Mouse (Mus musculus) activated CD4-positive, CD25-positive, alpha-beta regulatory T cell, adult 4 months (primary cell): ENCODE measurements around the gene Cadm1. TPM values are rescaled to one million over a fixed set of nuclear protein-coding genes. Genes with fewer than 3 reads are reported as not detected.

Experiments used
- ATAC-seq: one replicate; pipeline ENCODE4 v1.8.0; 2017
- polyA plus RNA-seq, 2 experiments: library from polyadenylated mRNA; unstranded; fragments of 100-300 nt; shearing (Covaris generic); gene quantifications; one replicate each; pipeline ENCODE4 v1.2.1; 2017

Cadm1 gene
- polyA plus RNA-seq, 2 experiments from 2014 or later: 0.12 to 0.36 TPM

DNA sequence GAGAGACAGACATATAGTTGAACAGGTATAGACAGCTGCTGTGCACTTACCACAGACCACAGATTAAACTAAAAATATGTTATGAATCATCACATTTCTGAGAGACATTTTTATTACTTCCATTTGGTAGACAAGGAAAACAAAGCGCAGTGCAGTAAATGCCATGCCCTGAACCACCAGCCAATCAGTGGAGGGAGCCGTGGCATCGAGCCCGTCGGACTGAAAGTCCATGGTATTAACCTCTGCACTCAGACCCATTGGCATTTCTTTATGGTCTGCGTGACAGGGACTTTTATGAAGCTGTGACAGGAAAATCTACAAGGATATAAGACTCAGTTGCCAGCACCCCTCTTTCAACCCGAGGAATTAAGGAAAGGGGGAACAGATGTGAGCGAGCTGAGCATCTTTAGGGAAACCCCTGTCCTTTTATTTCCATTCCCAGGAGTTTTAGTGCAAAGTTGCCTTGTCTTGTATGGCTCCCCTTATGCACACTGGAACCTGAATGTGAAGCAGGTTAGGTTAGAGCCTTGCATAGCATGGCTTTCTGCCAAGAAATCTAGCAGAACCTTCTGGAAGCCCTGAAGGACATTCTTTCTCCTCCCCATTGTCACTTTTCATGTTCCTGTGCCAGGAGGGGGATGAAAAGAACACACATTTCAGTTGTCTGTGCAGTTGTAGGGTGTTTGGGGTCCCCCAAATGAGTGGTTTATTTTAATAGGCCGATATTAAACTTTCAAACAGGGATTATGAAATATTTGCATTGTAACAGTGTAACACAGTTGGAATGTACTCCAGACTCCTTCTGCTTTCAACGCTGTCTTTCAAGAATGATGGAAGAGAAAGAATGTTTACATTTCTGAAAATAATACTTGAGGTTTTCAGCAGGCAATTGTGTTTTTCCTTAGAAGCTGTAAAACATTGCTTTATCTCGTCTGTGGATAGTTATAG, 145.1 kb downstream of the Cadm1 start:
- ATAC-seq: no peak

DNA sequence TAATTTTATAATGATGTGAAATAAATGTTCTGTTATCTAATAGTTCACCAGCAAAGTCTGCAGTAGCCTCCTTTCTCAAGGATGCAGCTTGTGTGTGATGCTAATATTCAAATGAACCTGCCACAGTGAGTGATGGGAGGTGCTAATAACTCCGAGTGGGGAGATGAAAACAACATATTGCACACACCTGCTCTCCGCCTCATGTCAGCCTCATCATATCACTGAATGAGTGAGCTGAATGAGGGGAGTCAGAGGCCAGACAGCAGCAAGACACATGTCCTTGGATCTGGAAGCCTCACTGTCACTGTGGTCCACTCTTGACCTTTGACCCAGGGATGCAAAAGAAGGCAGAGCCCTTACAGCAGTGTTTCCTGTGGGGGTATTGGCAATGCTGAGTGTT, 156.9 kb downstream of the Cadm1 start:
- no peak for ATAC-seq

GRCm38 (mm10) chr9:47687604-47688003, 157.6 kb downstream of the Cadm1 start:
- no peak for ATAC-seq

GRCm38 (mm10) chr9:47688297-47688696, 158.3 kb downstream of the Cadm1 start:
- ATAC-seq: no peak

DNA sequence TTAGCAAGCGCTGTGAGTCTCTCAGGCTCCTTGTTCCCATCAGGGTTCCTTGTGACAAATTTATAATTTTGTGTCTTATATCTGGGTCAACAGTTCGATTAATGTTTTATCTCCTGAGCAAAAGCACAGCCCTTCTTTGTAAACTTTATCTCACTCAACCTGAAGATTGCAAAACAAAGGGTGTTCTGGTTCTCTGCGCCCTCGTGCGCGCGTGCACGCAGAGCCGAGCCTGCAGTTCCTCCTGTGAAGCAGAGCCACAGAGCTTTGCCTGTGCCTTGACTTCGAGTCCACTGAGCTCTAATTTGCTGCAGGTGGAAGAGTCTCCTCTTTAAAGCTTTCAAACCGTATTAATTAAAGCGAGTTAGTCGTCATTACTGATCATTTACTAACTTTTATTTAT, 162.9 kb downstream of the Cadm1 start:
- ATAC-seq: no peak

DNA sequence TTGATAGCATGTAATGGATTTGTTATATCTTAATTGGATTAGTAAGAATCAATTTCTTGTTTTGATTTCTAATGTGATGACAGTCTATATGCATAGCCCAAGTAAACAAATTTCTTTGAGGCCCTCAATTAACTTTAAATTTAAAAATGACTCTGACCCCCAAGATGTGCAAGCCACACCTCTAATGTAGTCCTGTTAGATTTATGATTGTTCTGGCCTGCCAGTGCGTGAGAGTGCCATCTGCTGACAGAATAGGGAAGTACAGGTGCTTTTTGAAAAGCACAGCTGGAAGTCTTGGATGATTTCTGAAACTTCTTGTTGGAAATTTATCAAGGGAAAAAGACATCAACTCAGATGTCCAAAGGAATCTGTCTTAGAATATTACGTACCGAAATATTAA, 169.1 kb downstream of the Cadm1 start:
- ATAC-seq: no peak

DNA sequence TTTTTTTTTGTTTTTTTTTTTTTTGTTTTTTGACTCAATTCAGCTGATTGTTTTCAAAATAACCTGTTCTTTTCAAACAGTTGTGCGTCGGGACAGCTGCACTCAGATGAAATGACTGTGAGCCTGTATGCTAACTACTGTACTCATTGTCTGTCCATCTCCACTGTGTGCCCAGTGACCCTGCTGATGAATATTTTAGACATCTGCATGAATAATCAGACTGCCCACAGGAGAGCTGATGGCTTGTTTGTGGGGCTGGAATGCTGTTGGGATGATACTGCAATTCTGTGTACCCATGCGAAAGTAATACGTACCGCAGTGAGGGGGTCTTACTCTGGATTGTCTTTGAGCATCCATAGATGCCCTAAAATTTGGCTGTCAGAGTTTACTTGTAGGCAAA, 170.0 kb downstream of the Cadm1 start:
- no peak for ATAC-seq

DNA sequence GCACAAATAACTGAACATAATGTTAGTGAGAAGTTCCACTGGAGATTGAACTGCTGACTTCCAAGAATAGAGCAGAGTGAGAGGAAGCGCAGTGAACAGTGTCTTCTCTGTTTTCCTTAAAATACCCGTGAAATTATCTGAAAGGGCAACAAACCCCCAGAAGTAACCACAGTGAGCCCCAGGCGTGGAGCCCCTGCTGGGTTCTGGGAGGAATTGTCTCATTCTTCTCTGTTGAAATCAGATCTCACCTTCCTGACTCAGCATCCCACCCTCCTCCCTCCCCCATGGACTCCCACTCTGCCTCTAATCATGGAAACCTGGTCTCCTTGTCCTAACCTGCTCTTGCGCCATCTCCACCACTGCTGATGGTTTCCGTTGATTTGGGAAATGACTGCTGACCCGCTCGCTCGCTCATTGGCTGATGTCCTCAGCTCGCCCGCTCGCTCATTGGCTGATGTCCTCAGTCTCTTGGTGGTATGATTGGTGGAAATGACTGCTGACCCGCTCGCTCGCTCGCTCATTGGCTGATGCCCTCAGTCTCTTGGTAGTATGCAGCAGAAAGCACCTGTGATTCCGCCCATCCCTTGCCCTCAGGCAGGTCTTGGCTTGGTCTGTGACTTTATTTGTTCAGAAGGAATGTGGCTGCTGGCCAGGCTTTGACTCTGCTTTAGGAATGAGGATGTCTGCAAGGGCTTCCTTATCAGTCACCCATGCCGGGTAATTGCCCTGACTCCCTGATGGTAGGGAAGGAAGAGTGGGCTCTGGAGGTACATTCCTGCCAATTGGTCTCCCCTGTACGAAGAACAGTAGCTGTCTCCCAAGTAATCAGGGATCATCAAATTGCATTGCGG, 173.3 kb downstream of the Cadm1 start:
- ATAC-seq: no peak

DNA sequence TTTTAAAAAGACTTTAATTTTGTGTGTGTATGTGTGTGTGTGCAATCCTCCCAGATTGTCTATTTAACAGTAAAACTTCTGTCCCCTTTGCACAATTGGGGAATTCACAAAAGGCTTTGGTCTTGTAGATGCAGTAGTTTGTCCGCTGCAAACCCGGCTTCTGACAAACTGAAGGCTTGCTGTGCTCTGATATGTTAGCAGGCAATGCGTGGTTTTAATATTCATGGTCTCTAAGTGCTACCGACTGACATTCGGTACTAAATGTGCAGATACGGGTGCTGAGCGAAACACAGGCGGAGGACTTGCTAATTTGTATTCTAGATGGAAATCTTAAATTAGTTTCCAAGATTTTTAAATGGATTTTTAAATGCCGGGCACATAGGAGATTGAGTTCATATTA, 176.4 kb downstream of the Cadm1 start:
- no peak for ATAC-seq

DNA sequence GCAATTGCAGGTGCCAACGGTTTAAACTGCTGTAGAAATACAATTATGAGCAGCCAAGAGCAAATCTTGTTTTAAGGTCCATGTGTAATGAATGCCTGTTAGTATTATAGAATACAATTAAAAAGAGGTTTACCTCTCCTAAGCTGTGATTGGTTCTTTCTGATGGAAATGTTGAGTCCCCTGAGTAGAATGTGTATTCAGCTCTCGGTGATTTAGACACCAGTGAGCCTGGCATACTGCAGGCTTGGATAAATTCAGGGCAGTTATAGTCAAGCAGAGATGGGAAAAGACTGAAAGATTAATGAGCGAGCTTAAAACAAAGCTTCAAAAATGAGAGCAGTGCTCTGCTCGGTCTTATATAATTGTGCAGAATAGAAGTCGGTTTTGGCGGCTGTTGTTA, 177.4 kb downstream of the Cadm1 start:
- no peak for ATAC-seq

DNA sequence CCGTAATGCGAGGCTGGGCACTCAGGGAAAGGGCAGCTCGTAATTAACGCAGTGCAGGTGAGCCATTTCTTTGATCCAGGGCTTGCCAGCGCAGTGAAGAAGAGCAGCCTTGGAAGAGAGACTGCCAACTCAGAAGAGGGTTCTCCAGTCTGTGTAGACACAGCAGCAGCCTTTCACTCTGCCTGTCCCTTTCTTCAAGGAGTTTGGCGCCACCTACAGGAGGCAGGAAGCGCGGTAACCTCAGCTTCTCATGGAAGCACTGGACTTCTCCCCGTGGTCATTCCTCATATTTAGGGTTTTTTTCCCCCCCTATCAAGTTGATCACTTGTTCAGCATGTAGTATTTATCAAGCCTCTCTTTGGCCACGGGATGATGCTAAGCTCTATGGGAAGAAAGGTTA, 178.3 kb downstream of the Cadm1 start:
- ATAC-seq: no peak

- ATAC-seq: no peak
Measured at GRCm38 (mm10) chr9:47710946-47711345, 181.0 kb downstream of the Cadm1 start.

- ATAC-seq: no peak
Measured at GRCm38 (mm10) chr9:47714541-47714940, 184.6 kb downstream of the Cadm1 start.

DNA sequence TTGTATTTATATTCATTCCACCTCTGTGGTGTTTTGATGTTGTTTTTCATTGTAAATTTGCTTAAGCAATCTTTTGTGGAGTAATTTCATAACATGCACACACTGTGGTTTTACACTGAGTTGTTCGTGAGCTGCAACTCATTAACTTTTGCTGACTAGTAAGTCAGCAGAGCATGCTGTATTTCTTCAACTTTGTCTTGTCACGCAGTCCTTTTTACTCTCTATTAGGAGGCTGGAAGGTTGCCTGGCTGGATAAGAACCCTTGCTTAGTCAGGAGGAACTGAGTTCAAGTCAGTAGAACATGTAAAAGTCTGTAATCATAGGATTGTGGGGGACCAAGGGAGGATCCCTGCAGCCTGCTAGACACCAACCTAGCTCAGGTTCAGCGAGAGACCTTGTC, 185.4 kb downstream of the Cadm1 start:
- ATAC-seq: no peak

GRCm38 (mm10) chr9:47716883-47717282, 186.9 kb downstream of the Cadm1 start:
- no peak for ATAC-seq

GRCm38 (mm10) chr9:47727611-47728010, 197.6 kb downstream of the Cadm1 start:
- no peak for ATAC-seq

DNA sequence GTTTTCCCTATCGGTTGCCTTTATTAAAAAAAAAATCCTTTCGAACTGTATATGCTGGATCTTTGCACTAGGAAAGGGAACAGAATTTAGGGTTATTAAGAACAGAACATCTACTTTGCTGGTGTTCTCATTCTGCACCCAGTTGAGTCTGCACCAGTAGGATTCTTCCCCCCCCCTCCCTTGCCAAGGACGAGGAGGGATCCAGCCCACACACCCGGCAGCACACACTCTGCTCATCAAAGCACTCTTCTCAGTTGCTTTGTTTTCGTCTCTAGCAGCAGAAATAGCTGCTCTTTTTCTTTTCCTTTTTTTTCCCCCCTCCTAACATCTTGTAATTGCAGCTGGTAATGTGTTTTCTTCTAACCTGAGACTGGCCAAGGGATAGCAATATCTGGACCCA, 198.9 kb downstream of the Cadm1 start:
- no peak for ATAC-seq

DNA sequence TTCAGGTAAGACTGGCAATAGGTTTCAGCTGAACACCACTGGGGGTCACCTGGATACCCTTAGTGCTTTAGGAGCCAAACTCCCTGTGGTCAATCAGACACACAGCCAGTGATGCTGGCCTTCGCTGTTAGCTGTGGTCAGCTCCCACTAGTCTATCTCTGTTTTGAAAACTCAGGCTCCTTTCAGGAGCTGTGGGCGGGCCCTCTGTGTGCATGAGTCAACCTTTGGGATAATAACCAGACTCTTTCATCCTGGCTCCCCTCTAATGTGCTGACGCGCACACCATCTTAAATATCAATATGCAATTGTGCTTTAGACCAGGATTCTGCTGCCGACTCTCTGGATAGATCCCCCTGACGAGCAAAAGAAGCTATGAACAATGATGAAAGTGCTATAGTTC, 200.3 kb downstream of the Cadm1 start:
- no peak for ATAC-seq

DNA sequence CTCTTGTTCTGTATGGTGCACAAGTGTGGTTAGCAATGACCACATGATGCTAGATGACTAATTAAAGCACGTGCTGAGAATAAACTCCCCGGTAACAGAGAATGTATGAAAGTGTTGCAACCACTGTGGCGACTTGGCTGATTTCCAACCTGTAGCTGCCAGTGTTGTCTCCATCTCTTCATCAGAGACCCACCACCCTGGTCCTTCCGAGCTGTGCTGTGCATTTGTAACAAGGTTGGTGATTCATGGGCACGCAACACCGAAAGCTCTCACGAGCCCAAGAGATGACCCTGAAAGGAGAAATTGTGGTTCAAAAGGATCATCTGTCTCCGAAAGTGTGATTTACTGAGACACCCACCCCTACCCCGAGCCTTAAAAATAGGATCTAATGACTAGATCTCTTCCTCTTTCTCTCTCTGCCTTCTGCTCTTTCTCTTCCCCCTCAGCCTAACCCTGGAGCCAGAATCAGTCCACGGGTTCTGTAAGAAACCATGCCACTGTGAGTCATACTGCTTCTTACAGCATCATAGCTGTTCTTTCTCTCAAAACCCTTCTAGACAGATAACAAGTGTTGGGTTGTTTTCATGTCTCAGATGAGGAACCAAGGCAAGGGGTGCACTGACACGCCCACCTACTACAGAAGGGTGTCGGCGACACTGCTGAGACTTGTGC, 203.9 kb downstream of the Cadm1 start:
- ATAC-seq: no peak

DNA sequence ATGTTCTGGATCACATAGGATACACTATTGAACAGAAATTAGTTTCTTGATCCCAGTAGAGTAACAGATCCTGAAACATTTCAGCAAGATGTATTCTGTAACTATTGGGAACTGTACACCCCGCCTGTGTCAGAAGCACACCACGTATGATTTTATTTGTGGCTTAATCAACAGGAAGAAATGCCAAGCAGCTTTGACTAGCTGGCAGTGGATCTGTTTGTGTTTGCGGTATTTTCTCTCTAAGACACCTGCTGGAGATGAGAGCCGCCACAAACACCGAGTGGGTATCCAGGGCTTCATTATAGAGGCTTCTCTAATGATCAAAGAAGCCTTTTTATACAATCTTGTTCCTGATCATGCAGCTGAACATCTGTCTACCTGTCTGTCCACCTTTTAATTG, 204.9 kb downstream of the Cadm1 start:
- ATAC-seq: no peak

DNA sequence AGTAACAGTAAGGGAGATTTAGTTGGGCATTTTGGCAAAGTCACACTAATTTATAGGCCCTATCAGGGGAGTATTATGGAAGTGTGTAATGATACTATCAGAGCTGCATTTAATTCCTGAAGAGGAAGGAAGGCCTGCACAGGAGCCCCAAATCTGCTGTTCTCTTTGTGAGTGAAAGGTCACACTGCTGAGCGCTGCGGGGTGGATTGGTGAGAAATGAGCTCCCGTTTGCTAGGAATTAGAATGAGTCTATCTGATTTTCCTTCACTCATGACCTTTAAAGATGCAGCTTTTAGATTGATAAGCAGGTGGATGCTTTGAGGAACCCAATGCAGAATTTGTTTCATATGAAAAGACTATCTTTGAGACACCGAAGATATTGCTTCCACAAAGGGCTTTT, 208.8 kb downstream of the Cadm1 start:
- ATAC-seq: no peak

- peak; percentile 59 for ATAC-seq
Measured at GRCm38 (mm10) chr9:47739276-47739675, 209.3 kb downstream of the Cadm1 start.

DNA sequence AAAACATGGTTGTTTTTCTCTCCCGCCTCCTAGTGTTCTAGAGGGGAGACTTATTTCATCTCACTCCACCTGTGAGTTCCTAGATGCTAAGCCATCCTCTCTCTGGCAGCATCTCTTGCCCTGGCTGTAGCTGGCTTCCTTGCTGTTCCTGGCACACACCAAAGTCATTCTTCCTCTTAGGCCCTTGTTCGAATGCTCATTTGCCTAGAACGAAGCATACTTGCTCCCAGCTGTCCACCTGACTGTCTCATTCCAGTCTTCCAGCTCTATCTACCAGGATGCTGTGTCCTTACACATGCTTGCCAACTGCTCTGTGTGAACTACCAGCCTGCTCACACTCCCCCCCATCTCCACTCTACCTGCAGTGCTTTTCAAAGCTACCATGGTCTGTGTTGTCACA, 211.8 kb downstream of the Cadm1 start:
- ATAC-seq: no peak
